17 mouse cellular contexts compared by ENCODE assay signal in genomic region chr1:90291256-90291655, GRCm38 (mm10).
DNase-seq lines count a peak whose midpoint lies in the region; ATAC-seq and TF ChIP-seq lines count a peak whose summit lies in the region.
"Had no signal": no experiment of that assay in that cellular context is flagged by ENCODE, and none has a peak within 500 bp of the region (broad histone marks: within the 10 kb centered on the region; RNA-seq: fewer than 3 reads in every experiment).

No protein-coding gene starts in this region.

- H3K9ac ChIP-seq in hindbrain, embryonic 11.5 days (ENCODE audit: low read depth, low read length): no peak overlapping the region
- no peak overlapping the region for H3K9ac ChIP-seq in lung, postnatal 0 days (replicated peaks; ENCODE audit: low read depth)
- no peak overlapping the region for H3K9ac ChIP-seq in liver, adult 2 months (ENCODE audit: low read depth, low read length)
- H3K9ac ChIP-seq in midbrain, embryonic 14.5 days (replicated peaks; ENCODE audit: low read length): no peak overlapping the region
- H3K9ac ChIP-seq: forebrain, embryonic 13.5 days; heart, embryonic 12.5 days had no signal

- TF ChIP-seq POLR2A in liver, adult 2 months (IDR thresholded peaks at IDR 0.05; ENCODE audit: extremely low read depth, insufficient read depth, low read length): no peak

- no peak overlapping the region for H3K4me2 ChIP-seq in hindbrain, embryonic 11.5 days (replicated peaks; ENCODE audit: low read depth, low read length)
- H3K4me2 ChIP-seq in lung, postnatal 0 days (replicated peaks; ENCODE audit: low read depth, low read length): no peak overlapping the region
- no peak overlapping the region for H3K4me2 ChIP-seq in midbrain, embryonic 14.5 days (ENCODE audit: low read length)
- H3K4me2 ChIP-seq: forebrain, embryonic 13.5 days; heart, embryonic 12.5 days had no signal

- no peak overlapping the region for H3K4me3 ChIP-seq in hindbrain, embryonic 10.5 days
- H3K4me3 ChIP-seq in hindbrain, embryonic 11.5 days (ENCODE audit: low read depth, low read length): no peak overlapping the region
- no peak overlapping the region for H3K4me3 ChIP-seq in lung, postnatal 0 days (ENCODE audit: low read depth, low read length)
- H3K4me3 ChIP-seq in liver, adult 2 months (ENCODE audit: insufficient read depth, low read depth, low read length): no peak overlapping the region
- H3K4me3 ChIP-seq in midbrain, embryonic 14.5 days (replicated peaks; ENCODE audit: low read depth, low read length): no peak overlapping the region
- H3K4me3 ChIP-seq: forebrain, embryonic 13.5 days; heart, embryonic 12.5 days had no signal

- no peaks in the 10 kb centered on the region for H3K79me2 ChIP-seq in liver, adult 2 months (ENCODE audit: control insufficient read depth, insufficient read depth, low read length)

- H3K27me3 ChIP-seq in hindbrain, embryonic 10.5 days (ENCODE audit: insufficient read depth, poor library complexity, severe bottlenecking): 0 out of 2 replicates have a peak, but pooled peaks cover 6% of the 10 kb centered on the region
- no peaks in the 10 kb centered on the region for H3K27me3 ChIP-seq in hindbrain, embryonic 11.5 days (ENCODE audit: control insufficient read depth, insufficient read depth, low read length)
- peaks cover 3% of the 10 kb centered on the region for H3K27me3 ChIP-seq in lung, postnatal 0 days (replicated peaks; ENCODE audit: insufficient read depth, low read length)
- H3K27me3 ChIP-seq in liver, adult 2 months (ENCODE audit: control insufficient read depth, insufficient read depth, low read length): peaks cover 2% of the 10 kb centered on the region; the same call in 1 of the 2 replicates
- H3K27me3 ChIP-seq in midbrain, embryonic 14.5 days (ENCODE audit: control insufficient read depth, insufficient read depth, low read length): no peaks in the 10 kb centered on the region

- TF ChIP-seq CTCF in lung, postnatal 0 days (IDR thresholded peaks at IDR 0.05): peak; percentile 36
- 0 out of 2 replicates have a peak, but pooled peaks have one; percentile 15 for TF ChIP-seq CTCF in liver, adult 2 months (IDR thresholded peaks at IDR 0.05; ENCODE audit: low read depth, low read length)

- no peaks in the 10 kb centered on the region for H3K9me3 ChIP-seq in hindbrain, embryonic 10.5 days
- no peaks in the 10 kb centered on the region for H3K9me3 ChIP-seq in hindbrain, embryonic 11.5 days (ENCODE audit: control insufficient read depth, low read length)
- H3K9me3 ChIP-seq in lung, postnatal 0 days (ENCODE audit: low read length): no peaks in the 10 kb centered on the region
- no peaks in the 10 kb centered on the region for H3K9me3 ChIP-seq in midbrain, embryonic 14.5 days (ENCODE audit: control insufficient read depth, low read length)
- H3K9me3 ChIP-seq: forebrain, embryonic 13.5 days; heart, embryonic 12.5 days had no signal

- TF ChIP-seq EP300 in lung, postnatal 0 days (IDR thresholded peaks at IDR 0.05): no peak

- intact Hi-C loops in left cerebral cortex, postnatal 14 days (cut with DNase I): no loop called here

- no peak for DNase-seq in hindbrain, embryonic 10.5 days (ENCODE audit: low spot score)
- no peak for DNase-seq in hindbrain, embryonic 11.5 days (ENCODE audit: low spot score)
- no peak for DNase-seq in lung, postnatal 0 days (ENCODE audit: low spot score)
- DNase-seq in lung, adult 18-20 months: no peak
- DNase-seq in liver, adult 2 months (ENCODE audit: extremely low read depth, low read depth, low spot score): no peak
- no peak for DNase-seq in midbrain, embryonic 14.5 days
- DNase-seq in left cerebral cortex, postnatal 14 days (ENCODE audit: low spot score in 2 of 2): no peak
- DNase-seq: adrenal gland, postnatal 10 days; cerebellum, adult 9-10 months; heart, postnatal 36 days; kidney, adult 18-20 months; kidney, postnatal 4 days; layer of hippocampus, postnatal 36 days; lung, postnatal 10 days; right cerebral cortex, postnatal 14 days had no signal

- peak overlapping the region; percentile 82 for H3K27ac ChIP-seq in hindbrain, embryonic 10.5 days
- no peak overlapping the region for H3K27ac ChIP-seq in hindbrain, embryonic 11.5 days (ENCODE audit: low read depth, low read length)
- no peak overlapping the region for H3K27ac ChIP-seq in lung, postnatal 0 days (ENCODE audit: low read length)
- no peak overlapping the region for H3K27ac ChIP-seq in liver, adult 2 months (replicated peaks; ENCODE audit: insufficient read depth, low read depth, low read length)
- 0 out of 2 replicates have a peak overlapping the region, but pooled peaks have one; percentile 45 for H3K27ac ChIP-seq in midbrain, embryonic 14.5 days (replicated peaks; ENCODE audit: low read depth, low read length)
- H3K27ac ChIP-seq: forebrain, embryonic 13.5 days had no signal

- WGBS in hindbrain, embryonic 10.5 days: 63% methylated on average over 1 of the region's 1 CpGs
- 87% methylated on average over 1 of the region's 1 CpGs for WGBS in hindbrain, embryonic 11.5 days
- 76% methylated on average over 1 of the region's 1 CpGs for WGBS in lung, postnatal 0 days
- 55% methylated on average over 1 of the region's 1 CpGs for WGBS in liver, adult 2 months
- 52% methylated on average over 1 of the region's 1 CpGs for WGBS in midbrain, embryonic 14.5 days

- no peak for ATAC-seq in hindbrain, embryonic 11.5 days (ENCODE audit: low FRiP score)
- ATAC-seq in lung, postnatal 0 days: no peak
- no peak for ATAC-seq in midbrain, embryonic 14.5 days (ENCODE audit: low FRiP score, low TSS enrichment)
- ATAC-seq: forebrain, embryonic 13.5 days had no signal

- H3K4me1 ChIP-seq in hindbrain, embryonic 10.5 days (replicated peaks): peaks cover 46% of the 10 kb centered on the region
- H3K4me1 ChIP-seq in hindbrain, embryonic 11.5 days (replicated peaks; ENCODE audit: control insufficient read depth, insufficient read depth, low read length): peaks cover 8% of the 10 kb centered on the region; the same call in 1 of the 2 replicates
- 0 out of 2 replicates have a peak, but pooled peaks cover 3% of the 10 kb centered on the region for H3K4me1 ChIP-seq in lung, postnatal 0 days (ENCODE audit: insufficient read depth, low read depth, low read length)
- no peaks in the 10 kb centered on the region for H3K4me1 ChIP-seq in liver, adult 2 months (ENCODE audit: control insufficient read depth, insufficient read depth, low read length)
- H3K4me1 ChIP-seq in midbrain, embryonic 14.5 days (ENCODE audit: control insufficient read depth, insufficient read depth, low read length): peaks cover 12% of the 10 kb centered on the region

- H3K36me3 ChIP-seq in hindbrain, embryonic 10.5 days: no peaks in the 10 kb centered on the region
- H3K36me3 ChIP-seq in hindbrain, embryonic 11.5 days (ENCODE audit: control insufficient read depth, insufficient read depth, low read length): no peaks in the 10 kb centered on the region
- no peaks in the 10 kb centered on the region for H3K36me3 ChIP-seq in lung, postnatal 0 days (ENCODE audit: insufficient read depth, low read length)
- H3K36me3 ChIP-seq in liver, adult 2 months (ENCODE audit: control insufficient read depth, insufficient read depth, low read length): no peaks in the 10 kb centered on the region
- H3K36me3 ChIP-seq in midbrain, embryonic 14.5 days (ENCODE audit: control insufficient read depth, insufficient read depth, low read length): no peaks in the 10 kb centered on the region
- H3K36me3 ChIP-seq: heart, embryonic 12.5 days had no signal

Comparison
In these comparisons a context has a peak if more than half of its experiments do, and no peak if none do; other contexts are left out.
1. H3K27ac ChIP-seq: peak in hindbrain, embryonic 10.5 days (single experiment) and midbrain, embryonic 14.5 days (single experiment); none in hindbrain, embryonic 11.5 days (single experiment), lung, postnatal 0 days (single experiment) and liver, adult 2 months (single experiment).